Comparison of ENCODE assay signal across 9 mouse cellular contexts in genomic region chr2:24863010-24863409, GRCm38 (mm10). TPM values are rescaled to one million over a fixed set of nuclear protein-coding genes. Genes with fewer than 3 reads are reported as not detected.
A peak's percentile ranks its signal among the peaks of the same experiment; 100 is the strongest.
DNase-seq lines count a peak whose midpoint lies in the region; TF ChIP-seq lines count a peak whose summit lies in the region.
"Had no signal": no experiment of that assay in that cellular context is flagged by ENCODE, and none has a peak within 500 bp of the region (broad histone marks: within the 10 kb centered on the region; RNA-seq: fewer than 3 reads in every experiment).

No protein-coding gene starts in this region.

- no peak overlapping the region for H3K4me3 ChIP-seq in layer of hippocampus, adult 2 months
- H3K4me3 ChIP-seq: neural tube, embryonic 12.5 days had no signal

- TF ChIP-seq CTCF in layer of hippocampus, adult 2 months (conservative IDR thresholded peaks at IDR 0.05), result peak; percentile 76

- H3K27ac ChIP-seq in layer of hippocampus, adult 2 months, result no peak overlapping the region
- H3K27ac ChIP-seq: neural tube, embryonic 12.5 days had no signal

- DNase-seq in cerebellum, adult 11 months, result peak; percentile 11
- no peak for DNase-seq in cerebellum, adult 9-10 months
- peak in 1 of 2 experiments; percentile 28 for DNase-seq in layer of hippocampus, adult 2 months (ENCODE audit: low spot score in 2 of 2)
- DNase-seq in layer of hippocampus, adult 9-11 months, result no peak
- DNase-seq in NIH3T3 (ENCODE audit: low read depth), result peak; percentile 54
- peak; percentile 8 for DNase-seq in kidney, postnatal 14 days
- no peak for DNase-seq in layer of hippocampus, postnatal 36 days
- DNase-seq in ovary, postnatal 36 days (ENCODE audit: low spot score), result no peak

RNA-seq across cellular contexts. Expression of gene Ehmt1, which starts 56.4 kb away (rescaled TPM):
- 10 to 100 TPM; 63.3 to 70.0 TPM for total RNA-seq in layer of hippocampus, adult 2 months (2021)
- 10 to 100 TPM; 64.1 to 74.6 TPM for total RNA-seq in layer of hippocampus, postnatal 36 days (2021)

Comparison
In these comparisons a context has a peak if more than half of its experiments do, and no peak if none do; other contexts are left out.
1. DNase-seq: peak in cerebellum, adult 11 months (single experiment), NIH3T3 (single experiment) and kidney, postnatal 14 days (single experiment); none in cerebellum, adult 9-10 months (single experiment), layer of hippocampus, adult 9-11 months (single experiment), layer of hippocampus, postnatal 36 days (0 of 2) and ovary, postnatal 36 days (single experiment).